Mouse (Mus musculus) retina, postnatal 1 day (tissue): ENCODE data around the gene Ramac.
A peak's percentile ranks its signal among the peaks of the same experiment; 100 is the strongest.

Experiments used
- DNase-seq: peaks from one replicate; pipeline ENCODE4 v3.0.0-alpha.2; 2012

Ramac gene

DNA sequence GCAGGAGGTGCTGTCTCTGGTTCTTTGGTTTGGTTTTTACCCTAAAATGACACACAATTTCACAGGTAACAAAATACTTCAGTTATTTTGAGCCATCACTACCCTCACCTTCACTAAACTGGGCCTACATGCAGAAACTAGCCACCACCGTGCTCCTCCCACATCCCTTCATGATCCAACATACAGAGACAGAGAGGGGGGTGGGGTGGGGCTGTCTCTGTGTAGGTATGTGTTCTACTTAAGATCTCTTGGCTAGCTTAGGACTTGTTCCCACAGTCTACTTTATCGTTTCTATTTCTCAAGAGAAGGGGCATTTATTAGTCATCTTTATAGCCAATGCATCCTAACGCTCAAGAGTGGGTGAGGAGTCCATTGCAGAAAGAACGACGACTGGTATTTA lies 25.8 kb downstream of the Ramac start:
- no peak for DNase-seq

DNA sequence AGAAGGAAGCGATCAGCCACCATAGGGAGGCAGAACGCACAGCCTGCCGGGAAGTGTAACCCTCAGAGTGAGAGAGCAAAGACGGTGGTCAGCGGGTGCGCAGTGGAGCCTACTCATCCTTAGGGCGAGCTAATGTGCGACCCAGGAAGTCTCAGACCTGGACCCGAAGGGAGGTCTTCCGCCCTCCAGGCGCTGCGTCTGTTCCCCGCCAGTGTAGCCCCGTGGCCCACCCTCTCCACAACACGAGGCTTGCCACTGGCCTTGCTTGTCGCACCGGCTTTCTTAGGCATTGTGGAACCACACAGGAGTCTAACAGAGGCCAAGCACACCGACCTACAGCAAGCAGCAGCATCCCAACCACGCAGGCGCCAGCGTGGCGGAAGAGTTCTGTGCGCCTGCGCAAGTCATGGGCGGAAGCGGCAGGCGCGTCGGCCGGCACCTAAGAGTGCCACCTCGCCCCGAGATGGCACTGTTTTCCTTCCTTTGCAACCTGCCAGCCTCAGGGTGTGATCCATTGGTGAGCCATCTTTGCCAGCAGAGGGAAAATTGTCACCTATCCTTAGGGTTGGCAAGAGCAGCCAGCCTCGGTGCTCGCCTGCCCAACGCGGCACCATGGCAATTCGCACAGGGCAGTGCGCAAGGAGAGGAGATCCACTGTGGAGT lies 26.5 kb downstream of the Ramac start, which contains the start of gene 3110040N11Rik:
Gene 3110040N11Rik (minus strand): TSS at position 384 of the 663 bp plus-strand sequence.
- peak; percentile 95 for DNase-seq

- no peak for DNase-seq
Measured at GRCm38 (mm10) chr7:81806067-81806466, 43.3 kb downstream of the Ramac start.
